Mouse (Mus musculus): ENCODE measurements around the gene Gm3594.
"Not testable (repeated sequence)": the region's sequence is repeated elsewhere in the genome, so short reads cannot be mapped to it uniquely, and the experiment has no call there.

Gene Gm3594

GRCm38 (mm10) chr14:6444511-6444910 lies at the start of gene Gm3594:
Gm3594 (minus strand) TSS chr14:6444611.
- DNase-seq: not testable (repeated sequence)

GRCm38 (mm10) chr14:6486331-6486730 lies 41.9 kb upstream of the Gm3594 start:
- not testable (repeated sequence) for DNase-seq

DNA sequence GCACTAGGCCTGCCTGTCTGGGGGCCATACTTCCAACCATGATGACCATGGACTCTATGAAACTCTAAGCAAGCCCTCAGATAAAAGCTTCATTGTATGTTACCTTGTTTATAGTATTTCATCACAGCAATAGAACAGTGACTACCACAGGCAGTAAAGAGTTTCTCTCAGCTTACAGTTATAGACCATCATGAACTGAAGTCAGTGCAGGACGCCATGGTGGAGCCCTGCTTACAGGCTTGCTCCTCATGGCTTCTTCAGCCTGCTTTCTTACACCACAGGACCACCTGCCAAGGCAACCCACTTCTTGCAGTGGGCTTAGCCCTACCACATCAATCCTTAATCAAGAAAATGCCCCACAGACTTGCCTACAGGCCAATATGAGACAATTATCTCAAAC lies 41.1 kb upstream of the Gm3594 start:
- not testable (repeated sequence) for DNase-seq

DNA sequence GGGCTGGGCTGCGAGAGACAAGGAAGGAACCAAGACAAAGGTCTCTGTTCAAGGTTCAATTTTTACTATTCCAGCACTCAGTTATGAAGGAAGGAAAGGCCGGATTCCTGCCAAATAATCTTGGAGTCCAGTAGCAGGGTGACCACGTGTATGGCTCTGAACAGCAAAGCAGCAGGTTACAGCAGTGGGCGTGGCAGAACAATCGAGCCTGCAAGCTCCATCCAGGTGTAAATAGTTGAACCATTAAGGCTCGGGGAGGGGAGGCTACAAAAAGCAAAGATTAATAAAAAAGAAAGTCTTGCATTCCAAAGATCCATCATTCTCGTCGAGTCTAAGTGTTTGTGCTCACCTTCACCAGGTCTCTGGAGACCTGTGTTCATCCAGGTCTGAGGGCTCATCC lies 37.7 kb upstream of the Gm3594 start:
- not testable (repeated sequence) for DNase-seq

GRCm38 (mm10) chr14:6471856-6472255 lies 27.4 kb upstream of the Gm3594 start:
- DNase-seq: not testable (repeated sequence)

DNA sequence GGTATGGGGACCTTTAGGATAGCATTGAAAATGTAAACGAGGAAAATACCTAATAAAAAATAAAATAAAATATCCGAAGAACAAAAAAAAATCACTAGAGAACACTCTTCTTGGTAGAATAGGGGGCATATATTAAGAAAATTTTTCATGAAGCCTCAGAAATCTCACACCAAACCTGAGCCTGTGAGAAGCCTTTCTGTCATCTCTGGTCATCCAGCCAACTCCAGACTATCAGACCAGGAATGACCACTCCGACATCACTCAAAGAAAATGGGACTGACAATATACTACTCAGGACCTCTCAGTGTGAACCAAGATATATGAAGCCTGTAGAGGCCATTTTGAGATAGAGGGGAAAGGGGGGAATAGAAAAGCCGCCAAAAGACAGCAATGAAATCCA lies 3.6 kb downstream of the Gm3594 start:
- DNase-seq: not testable (repeated sequence)

- not testable (repeated sequence) for DNase-seq
Observed at GRCm38 (mm10) chr14:6440206-6440605, 4.2 kb downstream of the Gm3594 start.

- not testable (repeated sequence) for DNase-seq
Observed at GRCm38 (mm10) chr14:6426766-6427165, 17.6 kb downstream of the Gm3594 start.

DNA sequence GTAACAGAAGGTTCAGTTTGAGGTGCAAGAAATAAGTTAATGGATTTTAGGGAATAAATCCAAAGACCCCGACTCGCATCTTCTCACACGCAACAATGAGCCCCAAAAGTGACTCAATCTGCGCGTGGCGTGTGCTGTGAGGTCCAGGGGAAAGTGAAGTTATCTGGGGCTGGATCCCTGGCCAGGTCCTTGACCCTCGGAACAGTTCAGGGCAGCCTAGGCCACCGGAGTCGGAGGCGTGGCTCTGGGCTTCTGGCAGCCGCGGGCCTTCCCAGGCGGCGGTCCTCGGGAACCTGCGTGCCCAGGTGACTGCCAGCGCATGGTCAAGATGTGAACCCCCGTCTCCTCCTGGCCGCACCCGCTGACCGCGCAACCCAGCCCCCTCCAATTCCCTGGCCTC lies 18.1 kb downstream of the Gm3594 start:
- DNase-seq: not testable (repeated sequence)

DNA sequence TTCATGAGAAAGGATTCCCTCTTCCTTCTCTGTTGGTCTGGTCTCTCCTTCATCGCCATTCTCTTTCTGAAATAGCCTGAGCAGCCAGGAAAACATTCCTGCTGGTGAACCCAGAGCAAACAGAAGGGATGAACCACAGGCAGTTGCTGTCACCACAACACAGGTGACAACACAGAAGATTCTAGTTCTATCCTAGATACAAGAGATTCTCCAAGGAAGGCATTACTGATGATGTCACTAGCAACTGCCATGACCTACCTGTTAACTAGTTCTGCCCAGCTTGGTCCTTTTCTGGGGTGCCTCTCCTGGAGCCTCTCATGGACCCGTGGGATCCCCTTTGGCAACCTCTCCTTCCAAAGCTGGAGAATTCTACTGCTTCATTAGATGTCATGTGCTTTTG lies 32.0 kb downstream of the Gm3594 start, which contains the start of gene Gm3591:
Gm3591 (minus strand) TSS at position 101 of the 400 bp plus-strand sequence.
- not testable (repeated sequence) for DNase-seq

DNA sequence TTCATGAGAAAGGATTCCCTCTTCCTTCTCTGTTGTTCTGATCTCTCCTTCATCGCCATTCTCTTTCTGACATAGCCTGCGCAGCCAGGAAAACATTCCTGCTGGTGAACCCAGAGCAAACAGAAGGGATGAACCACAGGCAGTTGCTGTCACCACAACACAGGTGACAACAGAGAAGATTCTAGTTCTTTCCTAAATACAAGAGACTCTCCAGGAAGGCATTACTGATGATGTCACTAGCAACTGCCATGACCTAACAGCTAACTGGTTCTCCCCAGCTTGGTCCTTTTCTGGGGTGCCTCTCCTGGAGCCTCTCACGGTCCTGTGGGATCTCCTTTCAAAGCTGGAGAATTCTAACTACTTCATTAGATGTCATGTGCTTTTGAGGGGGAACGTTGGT lies 54.2 kb downstream of the Gm3594 start, which contains the start of gene Gm16440:
Gm16440 (minus strand) TSS at position 101 of the 400 bp plus-strand sequence.
- not testable (repeated sequence) for DNase-seq
